Mouse (Mus musculus): ENCODE data around the gene Ext2. TPM values are rescaled to one million over a fixed set of nuclear protein-coding genes. Genes with fewer than 3 reads are reported as not detected.

Ext2 gene
- polyA plus RNA-seq, 1 experiment from 2014 or later: 70.8 TPM

DNA sequence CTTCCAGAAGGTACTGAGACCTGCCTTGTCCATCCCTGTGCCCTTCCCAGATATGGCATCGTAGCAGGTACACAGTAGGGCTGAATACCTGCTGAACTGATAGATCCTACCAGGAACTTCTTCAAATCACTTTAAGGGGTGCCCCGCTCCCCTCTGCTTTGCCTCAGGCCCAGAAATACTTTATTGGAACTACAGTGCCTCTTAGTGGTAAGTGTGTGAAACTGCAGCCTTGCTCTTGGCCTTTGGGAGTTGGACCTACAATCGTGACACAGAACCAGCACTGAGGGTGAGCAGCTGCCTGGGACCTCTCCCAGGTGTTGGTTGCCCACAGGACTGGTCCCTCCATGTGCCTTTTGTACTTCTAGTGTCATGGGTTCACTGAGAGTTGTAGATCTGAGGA, 163.4 kb downstream of the Ext2 start:
- WGBS: 40% methylated on average over 3 of the region's 3 CpGs
- H3K4me3 ChIP-seq (ENCODE audit: control insufficient read depth in 1 of 2, insufficient read depth in 1 of 2, low read depth in 1 of 2, low read length in 2 of 2): no peak overlapping the region
- no peak for ATAC-seq (ENCODE audit: insufficient number of reproducible peaks, insufficient read depth, low FRiP score, low read depth)
- no peaks in the 10 kb centered on the region for H3K36me3 ChIP-seq (ENCODE audit: control insufficient read depth, insufficient read depth, low read length)
- no peak overlapping the region for H3K9ac ChIP-seq (ENCODE audit: low read length)
- no peak overlapping the region for H3K27ac ChIP-seq (replicated peaks in 1 of 2; ENCODE audit: control insufficient read depth in 1 of 2, insufficient read depth in 1 of 2, low read depth in 2 of 2, low read length in 2 of 2)
- peaks cover 12 to 19% of the 10 kb centered on the region in 2 experiments; a peak in 3 of 4 replicates for H3K4me1 ChIP-seq (ENCODE audit: control insufficient read depth in 2 of 2, insufficient read depth in 2 of 2, low read length in 2 of 2)
- 0 out of 2 replicates have a peak, but pooled peaks cover 3% of the 10 kb centered on the region for H3K9me3 ChIP-seq (ENCODE audit: control insufficient read depth, low read length)
- peaks cover 5% of the 10 kb centered on the region for H3K27me3 ChIP-seq (ENCODE audit: control insufficient read depth, insufficient read depth, low read length)
- no peak overlapping the region for H3K4me2 ChIP-seq (ENCODE audit: low read length)

DNA sequence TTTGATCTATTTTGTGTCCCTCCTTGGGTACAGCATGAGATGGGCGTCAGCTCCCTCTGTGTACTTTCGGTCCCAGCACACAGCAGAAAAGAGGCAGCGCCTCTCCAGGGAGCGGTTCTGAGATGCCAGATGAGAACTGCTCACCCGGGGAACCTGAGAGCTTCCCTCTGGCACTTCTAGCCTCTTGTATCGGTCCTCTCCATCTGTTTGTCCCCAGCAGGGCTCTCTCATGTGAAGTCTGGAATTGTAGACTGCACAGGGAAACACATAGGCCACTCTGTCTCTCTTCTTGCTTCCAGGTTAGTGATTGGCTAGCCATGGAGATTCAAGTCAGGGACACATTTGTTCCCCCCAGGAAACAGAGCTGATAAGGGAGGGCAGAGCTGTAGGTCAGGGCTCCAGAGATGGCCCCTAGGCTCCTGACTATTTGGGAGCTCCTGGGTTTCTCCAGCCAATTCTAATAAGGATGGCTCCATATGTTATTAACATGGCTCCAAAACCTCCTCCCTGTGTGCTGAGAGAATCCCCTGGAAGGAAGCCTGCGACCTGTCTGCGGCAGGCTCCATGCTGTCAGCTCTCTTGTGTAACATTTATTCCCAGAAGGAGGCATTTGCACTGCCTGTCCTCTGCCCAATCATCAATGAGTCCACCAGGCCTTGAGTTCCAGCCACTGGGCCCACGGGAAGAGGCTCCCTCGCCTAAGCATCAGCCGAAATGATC, 167.9 kb downstream of the Ext2 start:
- 63% methylated on average over 11 of the region's 11 CpGs for whole genome bisulfite sequencing
- peaks cover 28% of the 10 kb centered on the region for H3K27me3 ChIP-seq (ENCODE audit: control insufficient read depth, insufficient read depth, low read length)
- no peak overlapping the region for H3K9ac ChIP-seq (ENCODE audit: low read length)
- ATAC-seq (ENCODE audit: insufficient number of reproducible peaks, insufficient read depth, low FRiP score, low read depth): no peak
- H3K9me3 ChIP-seq (ENCODE audit: control insufficient read depth, low read length): no peaks in the 10 kb centered on the region
- H3K27ac ChIP-seq (replicated peaks in 1 of 2; ENCODE audit: control insufficient read depth in 1 of 2, insufficient read depth in 1 of 2, low read depth in 2 of 2, low read length in 2 of 2): no peak overlapping the region
- H3K4me1 ChIP-seq (ENCODE audit: control insufficient read depth in 2 of 2, insufficient read depth in 2 of 2, low read length in 2 of 2): peaks cover 0 to under 1% of the 10 kb centered on the region in 2 experiments; a peak in 1 of 4 replicates
- H3K4me2 ChIP-seq (ENCODE audit: low read length): no peak overlapping the region
- no peaks in the 10 kb centered on the region for H3K36me3 ChIP-seq (ENCODE audit: control insufficient read depth, insufficient read depth, low read length)
- H3K4me3 ChIP-seq (ENCODE audit: control insufficient read depth in 1 of 2, insufficient read depth in 1 of 2, low read depth in 1 of 2, low read length in 2 of 2): no peak overlapping the region

DNA sequence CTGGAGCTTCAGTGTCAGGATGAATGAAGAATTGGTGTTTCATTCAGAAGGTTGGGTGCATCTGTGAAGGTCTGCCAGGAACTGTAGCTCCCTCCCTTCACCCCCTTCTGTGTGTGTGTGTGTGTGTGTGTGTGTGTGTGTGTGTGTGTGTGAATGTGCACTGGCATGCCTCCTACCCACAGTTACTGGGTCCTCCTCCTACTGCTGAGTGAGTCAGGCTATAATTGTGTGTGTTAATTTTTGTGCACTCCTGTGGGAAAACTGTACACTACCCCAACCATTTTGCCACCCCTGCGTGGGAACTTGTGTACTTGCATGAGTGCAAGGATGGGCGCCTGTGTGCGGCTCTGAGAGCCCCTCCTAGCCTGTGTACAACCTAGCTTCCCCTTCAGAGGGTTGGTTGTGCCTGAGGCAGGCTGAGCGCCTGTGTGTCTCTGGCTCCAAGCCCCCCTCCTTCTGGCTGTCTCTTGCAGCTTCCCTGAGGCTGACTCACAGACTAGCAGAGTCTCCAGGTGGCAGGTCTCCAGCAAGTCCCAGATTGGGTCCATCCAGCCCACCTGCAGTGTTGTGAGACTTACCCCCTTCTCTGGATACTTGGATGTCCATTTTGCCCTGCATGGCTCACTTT, 173.0 kb downstream of the Ext2 start:
- H3K4me2 ChIP-seq (ENCODE audit: low read length): no peak overlapping the region
- no peak overlapping the region for H3K4me3 ChIP-seq (ENCODE audit: control insufficient read depth in 1 of 2, insufficient read depth in 1 of 2, low read depth in 1 of 2, low read length in 2 of 2)
- no peak overlapping the region for H3K27ac ChIP-seq (replicated peaks in 1 of 2; ENCODE audit: control insufficient read depth in 1 of 2, insufficient read depth in 1 of 2, low read depth in 2 of 2, low read length in 2 of 2)
- H3K27me3 ChIP-seq (ENCODE audit: control insufficient read depth, insufficient read depth, low read length): peaks cover 68% of the 10 kb centered on the region
- H3K9me3 ChIP-seq (ENCODE audit: control insufficient read depth, low read length): no peaks in the 10 kb centered on the region
- H3K9ac ChIP-seq (ENCODE audit: low read length): no peak overlapping the region
- 46% methylated on average over 4 of the region's 4 CpGs for WGBS
- no peaks in the 10 kb centered on the region for H3K36me3 ChIP-seq (ENCODE audit: control insufficient read depth, insufficient read depth, low read length)
- no peak for ATAC-seq (ENCODE audit: insufficient number of reproducible peaks, insufficient read depth, low FRiP score, low read depth)
- peaks cover 7 to 12% of the 10 kb centered on the region in 2 experiments for H3K4me1 ChIP-seq (ENCODE audit: control insufficient read depth in 2 of 2, insufficient read depth in 2 of 2, low read length in 2 of 2)

- no peak overlapping the region for H3K27ac ChIP-seq (replicated peaks in 1 of 2; ENCODE audit: control insufficient read depth in 1 of 2, insufficient read depth in 1 of 2, low read depth in 2 of 2, low read length in 2 of 2)
- no peaks in the 10 kb centered on the region for H3K9me3 ChIP-seq (ENCODE audit: control insufficient read depth, low read length)
- peaks cover 81% of the 10 kb centered on the region for H3K27me3 ChIP-seq (ENCODE audit: control insufficient read depth, insufficient read depth, low read length)
- no peak overlapping the region for H3K4me2 ChIP-seq (ENCODE audit: low read length)
- 5% methylated on average over 20 of the region's 20 CpGs for WGBS
- no peak for ATAC-seq (ENCODE audit: insufficient number of reproducible peaks, insufficient read depth, low FRiP score, low read depth)
- H3K4me3 ChIP-seq (ENCODE audit: control insufficient read depth in 1 of 2, insufficient read depth in 1 of 2, low read depth in 1 of 2, low read length in 2 of 2): no peak overlapping the region
- H3K9ac ChIP-seq (ENCODE audit: low read length): no peak overlapping the region
- H3K36me3 ChIP-seq (ENCODE audit: control insufficient read depth, insufficient read depth, low read length): no peaks in the 10 kb centered on the region
- peaks cover 10 to 17% of the 10 kb centered on the region in 2 experiments for H3K4me1 ChIP-seq (ENCODE audit: control insufficient read depth in 2 of 2, insufficient read depth in 2 of 2, low read length in 2 of 2)
These were observed 174.3 kb downstream of the Ext2 start for GRCm38 (mm10) chr2:93647924-93648575.

GRCm38 (mm10) chr2:93647051-93647923, 175.1 kb downstream of the Ext2 start:
- 2% methylated on average over 44 of the region's 44 CpGs for WGBS
- H3K36me3 ChIP-seq (ENCODE audit: control insufficient read depth, insufficient read depth, low read length): no peaks in the 10 kb centered on the region
- peaks cover 89% of the 10 kb centered on the region for H3K27me3 ChIP-seq (ENCODE audit: control insufficient read depth, insufficient read depth, low read length)
- ATAC-seq (ENCODE audit: insufficient number of reproducible peaks, insufficient read depth, low FRiP score, low read depth): no peak
- H3K4me3 ChIP-seq (ENCODE audit: control insufficient read depth in 1 of 2, insufficient read depth in 1 of 2, low read depth in 1 of 2, low read length in 2 of 2): peak overlapping the region; percentile 16 to 22; a peak in 3 of 4 replicates
- H3K4me1 ChIP-seq (ENCODE audit: control insufficient read depth in 2 of 2, insufficient read depth in 2 of 2, low read length in 2 of 2): peaks cover 13 to 25% of the 10 kb centered on the region in 2 experiments
- no peak overlapping the region for H3K9ac ChIP-seq (ENCODE audit: low read length)
- H3K27ac ChIP-seq (replicated peaks in 1 of 2; ENCODE audit: control insufficient read depth in 1 of 2, insufficient read depth in 1 of 2, low read depth in 2 of 2, low read length in 2 of 2): no peak overlapping the region
- H3K4me2 ChIP-seq (ENCODE audit: low read length): peak overlapping the region; percentile 50
- no peaks in the 10 kb centered on the region for H3K9me3 ChIP-seq (ENCODE audit: control insufficient read depth, low read length)

DNA sequence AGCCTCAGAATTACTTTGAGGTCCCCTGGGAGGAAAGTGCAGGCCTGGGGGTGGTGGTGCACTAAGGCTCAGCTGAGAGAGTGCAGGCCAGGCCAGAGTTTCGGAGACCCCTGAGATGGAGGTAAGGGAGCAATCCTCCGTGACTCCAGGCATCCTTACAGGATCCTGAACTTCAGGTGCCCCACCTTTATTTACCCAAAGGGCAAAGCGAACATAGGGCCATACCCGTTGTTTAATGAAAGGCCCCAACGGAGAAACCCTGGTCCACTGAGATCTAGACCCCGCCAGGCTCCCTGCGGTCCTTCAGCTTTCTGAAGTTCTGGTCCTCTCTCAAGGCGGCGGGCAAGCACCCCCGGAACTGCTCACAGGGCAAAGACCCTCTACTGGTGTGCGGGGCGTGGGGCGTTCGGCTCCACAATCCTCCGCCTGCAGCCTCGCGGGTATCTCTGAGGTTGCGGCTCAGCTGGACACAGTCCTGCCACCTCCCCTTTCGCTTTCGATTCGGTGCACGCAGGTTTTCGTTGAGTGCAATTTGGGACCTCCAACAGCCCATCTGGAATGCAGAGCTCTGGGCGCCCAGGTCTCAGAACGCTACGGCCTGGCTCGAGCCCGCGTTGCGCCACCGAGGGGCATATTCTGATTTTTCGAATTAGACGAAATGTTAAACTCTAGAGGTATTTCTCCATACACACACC, 176.6 kb downstream of the Ext2 start:
- no peak for ATAC-seq (ENCODE audit: insufficient number of reproducible peaks, insufficient read depth, low FRiP score, low read depth)
- H3K36me3 ChIP-seq (ENCODE audit: control insufficient read depth, insufficient read depth, low read length): no peaks in the 10 kb centered on the region
- peaks cover 13 to 30% of the 10 kb centered on the region in 2 experiments for H3K4me1 ChIP-seq (ENCODE audit: control insufficient read depth in 2 of 2, insufficient read depth in 2 of 2, low read length in 2 of 2)
- 12% methylated on average over 33 of the region's 33 CpGs for WGBS
- H3K9ac ChIP-seq (ENCODE audit: low read length): no peak overlapping the region
- H3K4me2 ChIP-seq (ENCODE audit: low read length): peak overlapping the region; percentile 59
- H3K27ac ChIP-seq (replicated peaks in 1 of 2; ENCODE audit: control insufficient read depth in 1 of 2, insufficient read depth in 1 of 2, low read depth in 2 of 2, low read length in 2 of 2): no peak overlapping the region
- H3K27me3 ChIP-seq (ENCODE audit: control insufficient read depth, insufficient read depth, low read length): peaks cover 93% of the 10 kb centered on the region
- H3K9me3 ChIP-seq (ENCODE audit: control insufficient read depth, low read length): no peaks in the 10 kb centered on the region
- H3K4me3 ChIP-seq (ENCODE audit: control insufficient read depth in 1 of 2, insufficient read depth in 1 of 2, low read depth in 1 of 2, low read length in 2 of 2): peak overlapping the region; percentile 36 to 39
